Mouse (Mus musculus): ENCODE data around the gene Fam192a. TPM values are rescaled to one million over a fixed set of nuclear protein-coding genes. Genes with fewer than 3 reads are reported as not detected.
A peak's percentile ranks its signal among the peaks of the same experiment; 100 is the strongest.

The Fam192a gene
- polyA plus RNA-seq, 1 experiment, result 17.2 TPM

GRCm38 (mm10) chr8:94566033-94566432 is 35.8 kb downstream of the Fam192a start:
- WGBS, result 92% methylated on average over 6 of the region's 6 CpGs
- TF ChIP-seq POLR2A (IDR thresholded peaks at IDR 0.05; ENCODE audit: low read depth, low read length), result no peak
- no peak for TF ChIP-seq CTCF (IDR thresholded peaks at IDR 0.05; ENCODE audit: extremely low read depth, insufficient read depth, insufficient read length, insufficient replicate concordance)

GRCm38 (mm10) chr8:94564421-94564820 is 37.4 kb downstream of the Fam192a start:
- TF ChIP-seq CTCF (IDR thresholded peaks at IDR 0.05; ENCODE audit: extremely low read depth, insufficient read depth, insufficient read length, insufficient replicate concordance), result no peak
- no peak for TF ChIP-seq POLR2A (IDR thresholded peaks at IDR 0.05; ENCODE audit: low read depth, low read length)
- Histone ChIP-seq H3K4me1 (ENCODE audit: control insufficient read depth, insufficient read depth, insufficient read length) (no peaks in the 10 kb centered on the region), H3K36me3 (ENCODE audit: control insufficient read depth, insufficient read depth, low read length) (no peaks in the 10 kb centered on the region)

More at GRCm38 (mm10) chr8:94566033-94566432, 35.8 kb downstream of the Fam192a start:
- Histone ChIP-seq H3K27ac (ENCODE audit: insufficient read depth, low read length) (no peak overlapping the region), H3K4me3 (ENCODE audit: extremely low read depth, insufficient read depth, insufficient read length) (no peak overlapping the region), H3K36me3 (ENCODE audit: control insufficient read depth, insufficient read depth, low read length) (no peaks in the 10 kb centered on the region), H3K4me1 (ENCODE audit: control insufficient read depth, insufficient read depth, insufficient read length) (no peaks in the 10 kb centered on the region), H3K27me3 (ENCODE audit: control insufficient read depth, insufficient read depth, low read length) (no peaks in the 10 kb centered on the region)
- no peak for DNase-seq (ENCODE audit: low read depth in 1 of 2, low spot score in 2 of 2)

GRCm38 (mm10) chr8:94561256-94561655 is 40.5 kb downstream of the Fam192a start:
- Histone ChIP-seq H3K27me3 (ENCODE audit: control insufficient read depth, insufficient read depth, low read length) (no peaks in the 10 kb centered on the region), H3K4me1 (ENCODE audit: control insufficient read depth, insufficient read depth, insufficient read length) (no peaks in the 10 kb centered on the region), H3K27ac (ENCODE audit: insufficient read depth, low read length) (no peak overlapping the region), H3K4me3 (ENCODE audit: extremely low read depth, insufficient read depth, insufficient read length) (no peak overlapping the region), H3K36me3 (ENCODE audit: control insufficient read depth, insufficient read depth, low read length) (no peaks in the 10 kb centered on the region)
- no peak for TF ChIP-seq POLR2A (IDR thresholded peaks at IDR 0.05; ENCODE audit: low read depth, low read length)
- TF ChIP-seq CTCF (IDR thresholded peaks at IDR 0.05; ENCODE audit: extremely low read depth, insufficient read depth, insufficient read length, insufficient replicate concordance), result no peak
- no peak for DNase-seq (ENCODE audit: low read depth in 1 of 2, low spot score in 2 of 2)
- whole genome bisulfite sequencing, result 97% methylated on average over 5 of the region's 5 CpGs

More at GRCm38 (mm10) chr8:94564421-94564820, 37.4 kb downstream of the Fam192a start:
- Histone ChIP-seq H3K27me3 (ENCODE audit: control insufficient read depth, insufficient read depth, low read length) (no peaks in the 10 kb centered on the region), H3K27ac (ENCODE audit: insufficient read depth, low read length) (no peak overlapping the region), H3K4me3 (ENCODE audit: extremely low read depth, insufficient read depth, insufficient read length) (no peak overlapping the region)
- no peak for DNase-seq (ENCODE audit: low read depth in 1 of 2, low spot score in 2 of 2)

GRCm38 (mm10) chr8:94557281-94557680 is 44.5 kb downstream of the Fam192a start:
- H3K27ac ChIP-seq (ENCODE audit: insufficient read depth, low read length), result no peak overlapping the region
- 95% methylated on average over 3 of the region's 3 CpGs for WGBS
- no peaks in the 10 kb centered on the region for H3K27me3 ChIP-seq (ENCODE audit: control insufficient read depth, insufficient read depth, low read length)

GRCm38 (mm10) chr8:94552696-94553095 is 49.1 kb downstream of the Fam192a start:
- Histone ChIP-seq H3K27me3 (ENCODE audit: control insufficient read depth, insufficient read depth, low read length) (no peaks in the 10 kb centered on the region), H3K4me3 (ENCODE audit: extremely low read depth, insufficient read depth, insufficient read length) (no peak overlapping the region), H3K36me3 (ENCODE audit: control insufficient read depth, insufficient read depth, low read length) (no peaks in the 10 kb centered on the region), H3K27ac (ENCODE audit: insufficient read depth, low read length) (no peak overlapping the region), H3K4me1 (ENCODE audit: control insufficient read depth, insufficient read depth, insufficient read length) (peaks cover 12% of the 10 kb centered on the region; the same call in 1 of the 2 replicates)
- no peak for TF ChIP-seq POLR2A (IDR thresholded peaks at IDR 0.05; ENCODE audit: low read depth, low read length)
- no peak for TF ChIP-seq CTCF (IDR thresholded peaks at IDR 0.05; ENCODE audit: extremely low read depth, insufficient read depth, insufficient read length, insufficient replicate concordance)
- no peak for DNase-seq (ENCODE audit: low read depth in 1 of 2, low spot score in 2 of 2)
- WGBS, result 42% methylated on average over 2 of the region's 2 CpGs

More at GRCm38 (mm10) chr8:94557281-94557680, 44.5 kb downstream of the Fam192a start:
- Histone ChIP-seq H3K4me1 (ENCODE audit: control insufficient read depth, insufficient read depth, insufficient read length) (no peaks in the 10 kb centered on the region), H3K36me3 (ENCODE audit: control insufficient read depth, insufficient read depth, low read length) (no peaks in the 10 kb centered on the region), H3K4me3 (ENCODE audit: extremely low read depth, insufficient read depth, insufficient read length) (no peak overlapping the region)
- TF ChIP-seq POLR2A (IDR thresholded peaks at IDR 0.05; ENCODE audit: low read depth, low read length), result no peak
- no peak for TF ChIP-seq CTCF (IDR thresholded peaks at IDR 0.05; ENCODE audit: extremely low read depth, insufficient read depth, insufficient read length, insufficient replicate concordance)
- DNase-seq (ENCODE audit: low read depth in 1 of 2, low spot score in 2 of 2), result no peak

- Histone ChIP-seq H3K4me3 (ENCODE audit: extremely low read depth, insufficient read depth, insufficient read length) (no peak overlapping the region), H3K36me3 (ENCODE audit: control insufficient read depth, insufficient read depth, low read length) (no peaks in the 10 kb centered on the region), H3K27me3 (ENCODE audit: control insufficient read depth, insufficient read depth, low read length) (no peaks in the 10 kb centered on the region), H3K27ac (ENCODE audit: insufficient read depth, low read length) (no peak overlapping the region), H3K4me1 (ENCODE audit: control insufficient read depth, insufficient read depth, insufficient read length) (peaks cover 12% of the 10 kb centered on the region; the same call in 1 of the 2 replicates)
- TF ChIP-seq CTCF (IDR thresholded peaks at IDR 0.05; ENCODE audit: extremely low read depth, insufficient read depth, insufficient read length, insufficient replicate concordance) (no peak), POLR2A (IDR thresholded peaks at IDR 0.05; ENCODE audit: low read depth, low read length) (no peak)
- 50% methylated on average over 17 of the region's 17 CpGs for WGBS
- DNase-seq (ENCODE audit: low read depth in 1 of 2, low spot score in 2 of 2), result peak in 1 of 2 experiments; percentile 29
These were observed 50.0 kb downstream of the Fam192a start for GRCm38 (mm10) chr8:94551471-94552422.
